Mouse (Mus musculus) midbrain, postnatal 0 days (tissue): ENCODE measurements at regions not wholly inside any gene's neighbourhood (a gene's known extent, or its start where the extent isn't known, plus 50 kb on each side); places are given as distances from the start of the nearest gene placed in this dataset.

Experiments
- ATAC-seq: fragments of 200-750 bp; cut with Nextera tagmentation; 2 replicates; pipeline ENCODE4 v1.8.0; 2017; ENCODE audit warnings: moderate number of reproducible peaks, mild to moderate bottlenecking, moderate TSS enrichment, moderate library complexity; ENCODE audit not compliant: low FRiP score
- DNase-seq: peaks from one replicate; pipeline ENCODE4 v3.0.0-alpha.2; 2015; ENCODE audit warnings: low spot score
- H3K27ac ChIP-seq: fragments of 300-500 bp; sonication (generic); 2 replicates; pipeline ENCODE4 v1.5.1; 2014; ENCODE audit warnings: low read depth, mild to moderate bottlenecking, low read length, mixed read lengths
- H3K27me3 ChIP-seq: fragments of 300-500 bp; sonication (generic); 2 replicates; pipeline ENCODE4 v1.6.1; 2014; ENCODE audit warnings: low read length, control low read depth, mixed read lengths; ENCODE audit not compliant: insufficient read depth
- H3K36me3 ChIP-seq: fragments of 300-500 bp; sonication (generic); 2 replicates; pipeline ENCODE4 v1.6.1; 2014; ENCODE audit warnings: low read length, control low read depth, mixed read lengths; ENCODE audit not compliant: insufficient read depth
- H3K4me1 ChIP-seq: fragments of 300-500 bp; sonication (generic); 2 replicates; pipeline ENCODE4 v1.6.1; 2014; ENCODE audit warnings: mild to moderate bottlenecking, control low read depth, antibody characterized with exemption, low read length, mixed read lengths; ENCODE audit not compliant: insufficient read depth
- H3K4me2 ChIP-seq: fragments of 300-500 bp; sonication (generic); 2 replicates; pipeline ENCODE4 v1.6.1; 2014; ENCODE audit warnings: low read depth, mild to moderate bottlenecking, low read length, mixed read lengths; ENCODE audit not compliant: poor library complexity, severe bottlenecking
- H3K4me3 ChIP-seq: fragments of 300-500 bp; sonication (generic); 2 replicates; pipeline ENCODE4 v1.5.1; 2014; ENCODE audit warnings: low read depth, mild to moderate bottlenecking, low read length, moderate library complexity
- H3K9ac ChIP-seq: fragments of 300-500 bp; sonication (generic); replicated peaks from 2 replicates; pipeline ENCODE4 v1.6.1; 2014; ENCODE audit warnings: mild to moderate bottlenecking, low read length, moderate library complexity, mixed read lengths; ENCODE audit not compliant: poor library complexity, severe bottlenecking
- H3K9me3 ChIP-seq: fragments of 300-500 bp; sonication (generic); 2 replicates; pipeline ENCODE4 v1.6.1; 2016; ENCODE audit warnings: low read length, control low read depth
- CTCF ChIP-seq: IDR thresholded peaks from 2 replicates; pipeline ENCODE4 v1.5.1; 2016; ENCODE audit warnings: antibody characterized with exemption, mild to moderate bottlenecking
- WGBS: fragments of 180-500 bp; shearing (Covaris S2); extraction: QIAGEN DNeasy Blood & Tissue Kit; methylation state at CpG from one replicate; pipeline ENCODE4 v1.1.7; 2014; 5-methylcytosine and 5-hydroxymethylcytosine counted together

- Histone ChIP-seq H3K9ac (no peak overlapping the region), H3K27me3 (no peaks in the 10 kb centered on the region), H3K27ac (no peak overlapping the region), H3K4me1 (no peaks in the 10 kb centered on the region), H3K4me2 (no peak overlapping the region), H3K36me3 (no peaks in the 10 kb centered on the region), H3K4me3 (no peak overlapping the region), H3K9me3 (no peaks in the 10 kb centered on the region)
- no peak for ATAC-seq
- no peak for TF ChIP-seq CTCF
- 83% methylated on average over 7 of the region's 7 CpGs for WGBS
- no peak for DNase-seq
These were observed 192.4 kb downstream of the Ube2e3 start for GRCm38 (mm10) chr2:79060320-79060719.

GRCm38 (mm10) chr2:79061645-79062044, 193.6 kb upstream of the Itga4 start:
- Histone ChIP-seq H3K4me1 (no peaks in the 10 kb centered on the region), H3K4me3 (no peak overlapping the region), H3K27me3 (no peaks in the 10 kb centered on the region), H3K9ac (no peak overlapping the region), H3K9me3 (no peaks in the 10 kb centered on the region), H3K36me3 (no peaks in the 10 kb centered on the region), H3K27ac (no peak overlapping the region), H3K4me2 (no peak overlapping the region)
- ATAC-seq (no peak), DNase-seq (no peak)
- TF ChIP-seq CTCF, result no peak
- 69% methylated on average over 4 of the region's 4 CpGs for WGBS

GRCm38 (mm10) chr2:79062196-79062636, 193.0 kb upstream of the Itga4 start:
- no peaks in the 10 kb centered on the region for H3K27me3 ChIP-seq
- H3K36me3 ChIP-seq, result no peaks in the 10 kb centered on the region
- DNase-seq (no peak), ATAC-seq (no peak)
- H3K4me2 ChIP-seq, result no peak overlapping the region
- TF ChIP-seq CTCF, result no peak
- 67% methylated on average over 6 of the region's 6 CpGs for WGBS
- no peak overlapping the region for H3K27ac ChIP-seq
- no peaks in the 10 kb centered on the region for H3K9me3 ChIP-seq
- no peak overlapping the region for H3K4me3 ChIP-seq
- no peak overlapping the region for H3K9ac ChIP-seq
- H3K4me1 ChIP-seq, result no peaks in the 10 kb centered on the region

GRCm38 (mm10) chr2:79063641-79064040, 191.6 kb upstream of the Itga4 start:
- Histone ChIP-seq H3K9me3 (no peaks in the 10 kb centered on the region), H3K4me2 (no peak overlapping the region), H3K36me3 (no peaks in the 10 kb centered on the region), H3K27ac (no peak overlapping the region), H3K9ac (no peak overlapping the region), H3K4me3 (no peak overlapping the region), H3K27me3 (no peaks in the 10 kb centered on the region), H3K4me1 (no peaks in the 10 kb centered on the region)
- DNase-seq (no peak), ATAC-seq (no peak)
- no peak for TF ChIP-seq CTCF
- WGBS, result 91% methylated on average over 2 of the region's 2 CpGs

GRCm38 (mm10) chr2:79065321-79065720, 189.9 kb upstream of the Itga4 start:
- Histone ChIP-seq H3K4me1 (no peaks in the 10 kb centered on the region), H3K4me3 (no peak overlapping the region), H3K4me2 (no peak overlapping the region), H3K27ac (no peak overlapping the region), H3K36me3 (no peaks in the 10 kb centered on the region), H3K9me3 (no peaks in the 10 kb centered on the region), H3K27me3 (no peaks in the 10 kb centered on the region), H3K9ac (no peak overlapping the region)
- ATAC-seq, result no peak
- DNase-seq, result no peak
- no peak for TF ChIP-seq CTCF
- 94% methylated on average over 1 of the region's 1 CpGs for WGBS

- Histone ChIP-seq H3K9me3 (no peaks in the 10 kb centered on the region), H3K27me3 (no peaks in the 10 kb centered on the region), H3K4me2 (no peak overlapping the region), H3K27ac (no peak overlapping the region), H3K9ac (no peak overlapping the region), H3K4me3 (no peak overlapping the region), H3K36me3 (no peaks in the 10 kb centered on the region), H3K4me1 (no peaks in the 10 kb centered on the region)
- WGBS, result 88% methylated on average over 2 of the region's 2 CpGs
- no peak for ATAC-seq
- no peak for DNase-seq
- no peak for TF ChIP-seq CTCF
These were observed 179.1 kb upstream of the Itga4 start for GRCm38 (mm10) chr2:79076115-79076514.
